21 mouse cellular contexts compared by ENCODE assay signal in genomic region chr17:42914726-42915125, GRCm38 (mm10). TPM values are rescaled to one million over a fixed set of nuclear protein-coding genes. Genes with fewer than 3 reads are reported as not detected.
A peak's percentile ranks its signal among the peaks of the same experiment; 100 is the strongest.
DNase-seq lines count a peak whose midpoint lies in the region; ATAC-seq and TF ChIP-seq lines count a peak whose summit lies in the region.
"Had no signal": no experiment of that assay in that cellular context is flagged by ENCODE, and none has a peak within 500 bp of the region (broad histone marks: within the 10 kb centered on the region; RNA-seq: fewer than 3 reads in every experiment).

No protein-coding gene starts in this region.

- H3K4me1 ChIP-seq in liver, postnatal 0 days (ENCODE audit: insufficient read depth), result peaks cover 6% of the 10 kb centered on the region; the same call in 1 of the 2 replicates
- H3K4me1 ChIP-seq in liver, embryonic 11.5 days (replicated peaks; ENCODE audit: control insufficient read depth, insufficient read depth, low read length), result no peaks in the 10 kb centered on the region; the same call in 1 of the 2 replicates
- no peaks in the 10 kb centered on the region for H3K4me1 ChIP-seq in lung, adult 2 months (ENCODE audit: control insufficient read depth, insufficient read depth, low read length)
- H3K4me1 ChIP-seq in midbrain, embryonic 16.5 days (ENCODE audit: control insufficient read depth, insufficient read depth, low read length), result no peaks in the 10 kb centered on the region
- H3K4me1 ChIP-seq: embryonic facial prominence, embryonic 15.5 days; forebrain, embryonic 15.5 days; hindbrain, embryonic 15.5 days; limb, embryonic 10.5 days; midbrain, embryonic 12.5 days; neural tube, embryonic 12.5 days had no signal

- H3K9ac ChIP-seq in liver, postnatal 0 days (replicated peaks), result no peak overlapping the region
- no peak overlapping the region for H3K9ac ChIP-seq in liver, embryonic 11.5 days (ENCODE audit: low read depth, low read length)
- no peak overlapping the region for H3K9ac ChIP-seq in midbrain, embryonic 16.5 days (ENCODE audit: low read depth, low read length)
- H3K9ac ChIP-seq: embryonic facial prominence, embryonic 15.5 days; forebrain, embryonic 15.5 days; hindbrain, embryonic 15.5 days; midbrain, embryonic 12.5 days; neural tube, embryonic 12.5 days had no signal

- no peak for TF ChIP-seq EP300 in liver, postnatal 0 days (IDR thresholded peaks at IDR 0.05; ENCODE audit: low read depth)

- no peak overlapping the region for H3K4me3 ChIP-seq in liver, postnatal 0 days (ENCODE audit: low read depth, low read length)
- no peak overlapping the region for H3K4me3 ChIP-seq in liver, embryonic 11.5 days (ENCODE audit: low read depth, low read length)
- no peak overlapping the region for H3K4me3 ChIP-seq in lung, adult 2 months (replicated peaks; ENCODE audit: extremely low read depth, low read depth, low read length)
- H3K4me3 ChIP-seq in midbrain, embryonic 16.5 days (ENCODE audit: low read depth, low read length), result no peak overlapping the region
- H3K4me3 ChIP-seq: embryonic facial prominence, embryonic 15.5 days; forebrain, embryonic 15.5 days; hindbrain, embryonic 15.5 days; limb, embryonic 10.5 days; midbrain, embryonic 12.5 days; neural tube, embryonic 12.5 days had no signal

- H3K4me2 ChIP-seq in liver, postnatal 0 days (ENCODE audit: low read depth, low read length), result no peak overlapping the region
- H3K4me2 ChIP-seq in liver, embryonic 11.5 days, result no peak overlapping the region
- no peak overlapping the region for H3K4me2 ChIP-seq in midbrain, embryonic 16.5 days (ENCODE audit: low read length)
- H3K4me2 ChIP-seq: embryonic facial prominence, embryonic 15.5 days; forebrain, embryonic 15.5 days; heart, embryonic 11.5 days; hindbrain, embryonic 15.5 days; midbrain, embryonic 12.5 days; neural tube, embryonic 12.5 days had no signal

- TF ChIP-seq CTCF in liver, postnatal 0 days (IDR thresholded peaks at IDR 0.05; ENCODE audit: low read depth), result peak; percentile 27; the same call in 1 of the 2 replicates
- no peak for TF ChIP-seq CTCF in lung, adult 2 months (IDR thresholded peaks at IDR 0.05; ENCODE audit: insufficient read depth, low read length)

- no peak for TF ChIP-seq POLR2A in lung, adult 2 months (IDR thresholded peaks at IDR 0.05; ENCODE audit: borderline replicate concordance, extremely low read depth, low read depth, low read length)

- H3K27ac ChIP-seq in liver, postnatal 0 days (ENCODE audit: low read depth), result no peak overlapping the region
- no peak overlapping the region for H3K27ac ChIP-seq in liver, embryonic 11.5 days (ENCODE audit: low read depth, low read length)
- H3K27ac ChIP-seq in midbrain, embryonic 16.5 days (ENCODE audit: low read length), result no peak overlapping the region
- H3K27ac ChIP-seq: embryonic facial prominence, embryonic 15.5 days; forebrain, embryonic 15.5 days; hindbrain, embryonic 15.5 days; limb, embryonic 10.5 days; midbrain, embryonic 12.5 days; neural tube, embryonic 12.5 days had no signal

- no peaks in the 10 kb centered on the region for H3K9me3 ChIP-seq in liver, postnatal 0 days (ENCODE audit: low read length)
- H3K9me3 ChIP-seq in liver, embryonic 11.5 days (ENCODE audit: control insufficient read depth, low read length), result no peaks in the 10 kb centered on the region
- H3K9me3 ChIP-seq in midbrain, embryonic 16.5 days (replicated peaks; ENCODE audit: control insufficient read depth, low read length, poor library complexity, severe bottlenecking), result no peaks in the 10 kb centered on the region
- H3K9me3 ChIP-seq: embryonic facial prominence, embryonic 15.5 days; forebrain, embryonic 15.5 days; hindbrain, embryonic 15.5 days; limb, embryonic 10.5 days; midbrain, embryonic 12.5 days; neural tube, embryonic 12.5 days had no signal

- H3K27me3 ChIP-seq in liver, postnatal 0 days (ENCODE audit: insufficient read depth, low read length), result no peaks in the 10 kb centered on the region
- no peaks in the 10 kb centered on the region for H3K27me3 ChIP-seq in liver, embryonic 11.5 days (replicated peaks; ENCODE audit: control insufficient read depth, insufficient read depth, low read length)
- no peaks in the 10 kb centered on the region for H3K27me3 ChIP-seq in midbrain, embryonic 16.5 days (ENCODE audit: control insufficient read depth, insufficient read depth, low read depth, low read length)
- H3K27me3 ChIP-seq: embryonic facial prominence, embryonic 15.5 days; forebrain, embryonic 15.5 days; hindbrain, embryonic 15.5 days; midbrain, embryonic 12.5 days; neural tube, embryonic 12.5 days had no signal

- H3K36me3 ChIP-seq in liver, postnatal 0 days (replicated peaks; ENCODE audit: insufficient read depth, low read length), result no peaks in the 10 kb centered on the region
- no peaks in the 10 kb centered on the region for H3K36me3 ChIP-seq in liver, embryonic 11.5 days (ENCODE audit: control insufficient read depth, insufficient read depth, low read length)
- no peaks in the 10 kb centered on the region for H3K36me3 ChIP-seq in midbrain, embryonic 16.5 days (ENCODE audit: control insufficient read depth, insufficient read depth, low read length)
- H3K36me3 ChIP-seq: embryonic facial prominence, embryonic 15.5 days; forebrain, embryonic 15.5 days; hindbrain, embryonic 15.5 days; limb, embryonic 10.5 days; midbrain, embryonic 12.5 days; neural tube, embryonic 12.5 days had no signal

- ATAC-seq in liver, postnatal 0 days, result no peak
- ATAC-seq in liver, embryonic 11.5 days (replicated peaks; ENCODE audit: low FRiP score), result no peak
- ATAC-seq in monocyte, adult 5-6 weeks (replicated peaks; ENCODE audit: insufficient number of reproducible peaks, low FRiP score, low TSS enrichment, poor library complexity, severe bottlenecking), result 0 out of 2 replicates have a peak, but pooled peaks have one; percentile 43
- ATAC-seq in midbrain, embryonic 16.5 days, result no peak
- ATAC-seq: forebrain, embryonic 15.5 days had no signal

- WGBS in liver, postnatal 0 days (ENCODE audit: insufficient replicate concordance), result 79% methylated on average over 7 of the region's 7 CpGs
- 79% methylated on average over 7 of the region's 7 CpGs for WGBS in liver, embryonic 11.5 days
- 78% methylated on average over 7 of the region's 7 CpGs for WGBS in lung, adult 2 months
- 83% methylated on average over 7 of the region's 7 CpGs for WGBS in midbrain, embryonic 16.5 days

- DNase-seq in liver, postnatal 0 days, result no peak
- DNase-seq in liver, embryonic 11.5 days (ENCODE audit: low spot score), result no peak
- peak; percentile 28 for DNase-seq in ZHBTc4 (ENCODE audit: low read depth, low spot score)
- no peak for DNase-seq in lung, adult 2 months
- no peak for DNase-seq in layer of hippocampus, postnatal 36 days
- DNase-seq: adrenal gland, postnatal 10 days; cerebellum, adult 8-10 months; heart, adult 11 months; kidney, postnatal 4 days; layer of hippocampus, adult 9-11 months; lung, postnatal 4 days; thymus, postnatal 25 days had no signal

RNA-seq across cellular contexts. Expression of gene Cd2ap, which starts 38.3 kb away (rescaled TPM):
- polyA plus RNA-seq in liver, postnatal 0 days (2015; fragmentation: Nextera tagmentation; extraction: Ambion mirVana), result 8.9 and 9.2 TPM in 2 replicates
- 22.2 and 22.7 TPM in 2 replicates for polyA plus RNA-seq in liver, embryonic 11.5 days (2014; fragmentation: Nextera tagmentation; extraction: Ambion mirVana)
- total RNA-seq in monocyte, adult 5-6 weeks (2017), result 73.3 to 78.5 TPM (median 78.4 TPM) in 3 replicates
- 13.9 and 14.6 TPM in 2 replicates for polyA plus RNA-seq in lung, adult 2 months (2012; rRNA removed)
- 6.5 and 8.3 TPM in 2 replicates for polyA plus RNA-seq in midbrain, embryonic 16.5 days (2015; fragmentation: Nextera tagmentation; extraction: Ambion mirVana)
- total RNA-seq in layer of hippocampus, postnatal 36 days (2021), result 10 to 100 TPM; 19.8 to 23.6 TPM
